Mouse (Mus musculus): ENCODE measurements around the gene Fancc.

DNA sequence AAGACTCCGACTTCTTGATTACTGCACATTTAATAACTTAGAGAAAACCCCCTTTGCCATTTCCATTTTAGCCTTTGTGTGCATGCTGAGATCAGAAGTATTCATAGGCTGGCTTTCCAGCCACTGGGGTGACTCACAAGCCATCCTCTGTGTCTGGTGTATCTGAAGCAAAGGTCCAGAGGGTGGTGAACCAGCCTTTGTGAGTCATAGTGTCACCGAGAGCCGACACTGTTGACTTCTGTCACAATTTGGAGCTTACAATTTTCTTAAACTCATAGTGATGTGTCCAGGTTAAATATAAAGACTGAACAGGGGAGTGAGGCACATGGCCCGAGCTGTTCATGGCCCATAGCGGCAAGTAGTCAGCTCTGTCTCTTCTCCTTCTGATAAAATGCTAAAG is 253.5 kb downstream of the Fancc start:
- TF ChIP-seq CTCF (IDR thresholded peaks at IDR 0.05; ENCODE audit: insufficient read depth, low read length): no peak
- no peak for TF ChIP-seq POLR2A (IDR thresholded peaks at IDR 0.05; ENCODE audit: borderline replicate concordance, extremely low read depth, low read depth, low read length)
